Mouse (Mus musculus) hindbrain, embryonic 16.5 days (tissue): ENCODE results near the gene Rexo2. TPM values are rescaled to one million over a fixed set of nuclear protein-coding genes. Genes with fewer than 3 reads are reported as not detected.

Experiments
- ATAC-seq: fragments of 200-750 bp; cut with Nextera tagmentation; 2 replicates; pipeline ENCODE4 v1.8.0; 2017; ENCODE audit warnings: moderate TSS enrichment, moderate library complexity
- H3K27ac ChIP-seq: fragments of 300-500 bp; sonication (generic); 2 replicates; pipeline ENCODE4 v1.5.1; 2014; ENCODE audit warnings: low read depth, mild to moderate bottlenecking, control low read depth, low read length, moderate library complexity
- H3K27me3 ChIP-seq: fragments of 300-500 bp; sonication (generic); replicated peaks from 2 replicates; pipeline ENCODE4 v1.6.1; 2014; ENCODE audit warnings: low read length; ENCODE audit not compliant: control insufficient read depth, insufficient read depth
- H3K36me3 ChIP-seq: fragments of 300-500 bp; sonication (generic); 2 replicates; pipeline ENCODE4 v1.6.1; 2014; ENCODE audit warnings: mild to moderate bottlenecking, low read length, moderate library complexity, mixed read lengths; ENCODE audit not compliant: control insufficient read depth, insufficient read depth
- H3K4me1 ChIP-seq: fragments of 300-500 bp; sonication (generic); 2 replicates; pipeline ENCODE4 v1.6.1; 2014; ENCODE audit warnings: low read depth, low read length; ENCODE audit not compliant: control insufficient read depth, insufficient read depth
- H3K4me2 ChIP-seq: fragments of 300-500 bp; sonication (generic); 2 replicates; pipeline ENCODE4 v1.6.1; 2014; ENCODE audit warnings: mild to moderate bottlenecking, low read length, control low read depth, moderate library complexity
- H3K4me3 ChIP-seq: fragments of 300-500 bp; sonication (generic); 2 replicates; pipeline ENCODE4 v1.5.1; 2014; ENCODE audit warnings: mild to moderate bottlenecking, low read length, control low read depth, moderate library complexity
- H3K9ac ChIP-seq: fragments of 300-500 bp; sonication (generic); 2 replicates; pipeline ENCODE4 v1.6.1; 2014; ENCODE audit warnings: low read depth, mild to moderate bottlenecking, control low read depth, low read length, moderate library complexity
- H3K9me3 ChIP-seq: fragments of 300-500 bp; sonication (generic); 2 replicates; pipeline ENCODE4 v1.6.1; 2014; ENCODE audit warnings: mild to moderate bottlenecking, low read length, moderate library complexity; ENCODE audit not compliant: control insufficient read depth
- WGBS: fragments of 180-500 bp; shearing (Covaris S2); extraction: QIAGEN DNeasy Blood & Tissue Kit; methylation state at CpG from one replicate; pipeline ENCODE4 v1.1.7; 2014; 5-methylcytosine and 5-hydroxymethylcytosine counted together
- polyA plus RNA-seq: library from polyadenylated mRNA; unstranded; fragments of >200 nt; fragmentation: Nextera tagmentation; extraction: Ambion mirVana; gene quantifications from 2 replicates; pipeline ENCODE4 v1.2.1, GENCODE M21; 2015

Rexo2 gene
- polyA plus RNA-seq, 1 experiment from 2014 or later = 122 TPM

- no peaks in the 10 kb centered on the region for H3K36me3 ChIP-seq
- H3K27me3 ChIP-seq = no peaks in the 10 kb centered on the region
- no peak overlapping the region for H3K4me3 ChIP-seq
- H3K9me3 ChIP-seq = no peaks in the 10 kb centered on the region
- no peak overlapping the region for H3K9ac ChIP-seq
- 63% methylated on average over 8 of the region's 8 CpGs for WGBS
- H3K27ac ChIP-seq = no peak overlapping the region
- no peak for ATAC-seq
- no peak overlapping the region for H3K4me2 ChIP-seq
- no peaks in the 10 kb centered on the region for H3K4me1 ChIP-seq
These were observed 24.4 kb upstream of the Rexo2 start for GRCm38 (mm10) chr9:48504741-48505365.

GRCm38 (mm10) chr9:48503001-48503400 lies 22.6 kb upstream of the Rexo2 start:
- WGBS = 82% methylated on average over 2 of the region's 2 CpGs
- H3K4me2 ChIP-seq = no peak overlapping the region

GRCm38 (mm10) chr9:48501192-48501591 lies 20.8 kb upstream of the Rexo2 start:
- no peaks in the 10 kb centered on the region for H3K27me3 ChIP-seq
- H3K4me2 ChIP-seq = no peak overlapping the region
- ATAC-seq = no peak
- H3K27ac ChIP-seq = no peak overlapping the region
- WGBS = 86% methylated on average over 7 of the region's 7 CpGs
- no peaks in the 10 kb centered on the region for H3K36me3 ChIP-seq
- H3K9ac ChIP-seq = no peak overlapping the region
- no peaks in the 10 kb centered on the region for H3K9me3 ChIP-seq
- H3K4me1 ChIP-seq = peaks cover under 1% of the 10 kb centered on the region
- no peak overlapping the region for H3K4me3 ChIP-seq

More at GRCm38 (mm10) chr9:48503001-48503400, 22.6 kb upstream of the Rexo2 start:
- no peak for ATAC-seq
- no peak overlapping the region for H3K27ac ChIP-seq
- H3K36me3 ChIP-seq = no peaks in the 10 kb centered on the region
- H3K9ac ChIP-seq = no peak overlapping the region
- H3K4me1 ChIP-seq = no peaks in the 10 kb centered on the region
- no peak overlapping the region for H3K4me3 ChIP-seq
- H3K9me3 ChIP-seq = no peaks in the 10 kb centered on the region
- no peaks in the 10 kb centered on the region for H3K27me3 ChIP-seq

GRCm38 (mm10) chr9:48495548-48495932 lies 15.1 kb upstream of the Rexo2 start:
- 6% methylated on average over 34 of the region's 34 CpGs for WGBS
- H3K4me2 ChIP-seq = peak overlapping the region; percentile 95
- H3K9ac ChIP-seq = peak overlapping the region; percentile 89
- H3K9me3 ChIP-seq = no peaks in the 10 kb centered on the region
- peak overlapping the region; percentile 92 for H3K4me3 ChIP-seq
- ATAC-seq = peak; percentile 84
- H3K27ac ChIP-seq = peak overlapping the region; percentile 97
- peaks cover 7% of the 10 kb centered on the region; the same call in 1 of the 2 replicates for H3K36me3 ChIP-seq
- no peaks in the 10 kb centered on the region for H3K27me3 ChIP-seq
- peaks cover 11% of the 10 kb centered on the region for H3K4me1 ChIP-seq

GRCm38 (mm10) chr9:48494817-48495547 lies 14.6 kb upstream of the Rexo2 start, which contains the start of the genes Rbm7 and Gm5617:
Gene Rbm7, minus strand, starts transcription at chr9:48495299.
Gene Gm5617, plus strand, starts transcription at chr9:48495442.
- ATAC-seq = peak; percentile 100
- Histone ChIP-seq H3K4me1 (peaks cover 11% of the 10 kb centered on the region), H3K4me3 (peak within 1 kb of the TSS; percentile 92), H3K9ac (peak within 1 kb of the TSS; percentile 94), H3K4me2 (peak within 1 kb of the TSS; percentile 95), H3K36me3 (peaks cover 11% of the 10 kb centered on the region), H3K27me3 (no peaks in the 10 kb centered on the region), H3K9me3 (no peaks in the 10 kb centered on the region), H3K27ac (peak within 1 kb of the TSS; percentile 97)
- under 1% methylated on average over 72 of the region's 72 CpGs for WGBS

- Histone ChIP-seq H3K36me3 (0 out of 2 replicates have a peak, but pooled peaks cover 3% of the 10 kb centered on the region), H3K27ac (no peak overlapping the region), H3K4me2 (peak overlapping the region; percentile 94), H3K4me3 (peak overlapping the region; percentile 94), H3K27me3 (no peaks in the 10 kb centered on the region), H3K4me1 (peaks cover 8% of the 10 kb centered on the region), H3K9me3 (no peaks in the 10 kb centered on the region), H3K9ac (peak overlapping the region; percentile 52)
- ATAC-seq = no peak
- WGBS = 36% methylated on average over 20 of the region's 20 CpGs
These were observed 1.1 kb upstream of the Rexo2 start for GRCm38 (mm10) chr9:48481214-48482134.

- 6% methylated on average over 25 of the region's 25 CpGs for WGBS
- peaks cover 8% of the 10 kb centered on the region for H3K4me1 ChIP-seq
- peak overlapping the region; percentile 94 for H3K4me3 ChIP-seq
- H3K27ac ChIP-seq = no peak overlapping the region
- H3K9ac ChIP-seq = peak overlapping the region; percentile 88
- H3K36me3 ChIP-seq = 0 out of 2 replicates have a peak, but pooled peaks cover under 1% of the 10 kb centered on the region
- H3K27me3 ChIP-seq = no peaks in the 10 kb centered on the region
- H3K9me3 ChIP-seq = no peaks in the 10 kb centered on the region
- ATAC-seq = no peak
- H3K4me2 ChIP-seq = peak overlapping the region; percentile 94
These were observed 499 bp downstream of the Rexo2 start for GRCm38 (mm10) chr9:48479838-48480410.

GRCm38 (mm10) chr9:48478808-48479207 lies 1.6 kb downstream of the Rexo2 start:
- Histone ChIP-seq H3K36me3 (peaks cover 3% of the 10 kb centered on the region; the same call in 1 of the 2 replicates), H3K4me3 (no peak overlapping the region), H3K9ac (no peak overlapping the region), H3K4me2 (no peak overlapping the region), H3K27ac (no peak overlapping the region), H3K27me3 (no peaks in the 10 kb centered on the region), H3K9me3 (no peaks in the 10 kb centered on the region), H3K4me1 (peaks cover 8% of the 10 kb centered on the region)
- 95% methylated on average over 4 of the region's 4 CpGs for WGBS
- no peak for ATAC-seq
